Mouse (Mus musculus) CD8-positive naive resting alpha-beta T cell, adult 2 months (primary cell): ENCODE results near the gene Kcnk7.

Experiments used
- DNase-seq, 2 experiments: peaks; one replicate each; pipeline ENCODE4 v3.0.0; 2022; ENCODE audit warnings: low read depth in 2 of 2, low spot score in 2 of 2

Gene Kcnk7

DNA sequence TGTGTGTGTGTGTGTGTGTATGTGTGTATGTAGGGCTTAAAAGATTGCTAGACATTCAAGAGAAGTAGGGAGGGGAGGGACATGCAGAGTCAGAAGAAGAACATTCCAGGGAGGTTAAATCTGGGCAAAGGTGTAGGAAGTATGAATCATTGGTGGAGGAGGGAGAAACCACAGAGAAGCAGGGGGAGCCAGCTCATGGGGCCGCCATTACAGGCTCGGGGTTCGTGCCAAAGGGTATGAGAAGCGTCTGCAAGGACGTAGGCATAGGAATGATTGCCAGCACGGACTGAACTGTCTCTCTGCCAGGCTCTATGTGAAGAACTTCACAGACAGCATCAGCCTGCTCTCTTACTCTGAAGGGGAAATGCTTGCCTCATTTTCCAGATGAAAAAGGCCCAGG, 45.3 kb downstream of the Kcnk7 start:
- no peak for DNase-seq

DNA sequence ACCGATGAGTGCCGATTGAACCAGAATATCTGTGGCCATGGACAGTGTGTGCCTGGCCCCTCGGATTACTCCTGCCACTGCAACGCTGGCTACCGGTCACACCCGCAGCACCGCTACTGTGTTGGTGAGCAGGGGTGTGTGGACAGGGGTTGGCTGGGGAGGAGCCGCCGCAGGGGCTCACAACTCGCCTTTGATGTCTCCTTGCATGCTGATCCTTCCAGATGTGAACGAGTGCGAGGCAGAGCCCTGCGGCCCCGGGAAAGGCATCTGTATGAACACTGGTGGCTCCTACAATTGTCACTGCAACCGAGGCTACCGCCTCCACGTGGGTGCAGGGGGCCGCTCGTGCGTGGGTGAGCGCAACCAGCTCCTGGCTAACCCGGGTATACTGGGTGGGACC, 46.8 kb downstream of the Kcnk7 start:
- no peak for DNase-seq

DNA sequence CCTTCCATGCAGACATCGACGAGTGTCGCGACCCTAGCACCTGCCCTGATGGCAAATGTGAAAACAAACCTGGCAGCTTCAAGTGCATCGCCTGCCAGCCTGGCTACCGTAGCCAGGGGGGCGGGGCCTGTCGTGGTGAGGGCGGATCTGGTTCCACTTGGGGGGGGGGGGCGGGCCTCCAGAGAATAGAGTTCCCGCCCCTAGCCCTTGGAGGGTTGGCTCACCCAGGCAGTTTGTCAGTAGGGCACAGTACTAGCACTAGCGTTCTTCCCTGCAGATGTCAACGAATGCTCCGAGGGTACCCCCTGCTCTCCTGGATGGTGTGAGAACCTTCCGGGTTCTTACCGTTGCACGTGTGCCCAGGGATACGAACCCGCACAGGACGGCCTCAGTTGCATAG, 47.6 kb downstream of the Kcnk7 start:
- DNase-seq, result peak in 1 of 2 experiments; percentile 34

DNA sequence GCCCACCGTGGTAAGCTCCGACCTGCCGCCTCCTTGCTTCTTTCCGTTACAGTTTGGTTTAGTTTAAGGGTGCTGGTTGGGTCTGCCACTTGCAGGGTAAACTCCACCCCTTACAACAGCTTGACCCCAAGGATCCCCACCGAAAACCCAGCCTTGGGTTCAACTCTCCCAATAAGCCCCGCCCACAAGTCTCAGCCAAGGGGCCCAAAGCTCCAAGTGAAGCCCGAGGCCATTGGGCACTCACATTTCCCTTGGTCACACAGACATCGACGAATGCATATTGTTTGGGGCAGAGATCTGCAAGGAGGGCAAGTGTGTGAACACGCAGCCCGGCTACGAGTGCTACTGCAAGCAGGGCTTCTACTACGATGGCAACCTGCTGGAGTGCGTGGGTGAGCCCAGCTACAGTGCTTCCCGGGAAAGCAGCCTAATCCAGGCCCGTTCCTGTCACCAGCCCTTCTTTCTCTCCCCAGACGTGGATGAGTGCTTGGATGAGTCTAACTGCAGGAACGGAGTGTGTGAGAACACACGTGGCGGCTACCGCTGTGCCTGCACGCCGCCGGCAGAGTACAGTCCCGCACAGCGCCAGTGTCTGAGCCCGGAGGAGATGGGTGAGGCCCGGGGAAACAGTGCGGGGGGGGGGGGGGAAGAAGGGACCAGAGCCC, 52.3 kb downstream of the Kcnk7 start:
- DNase-seq, result no peak
